Mouse (Mus musculus) intestine, embryonic 14.5 days (tissue): ENCODE measurements at regions not wholly inside any gene's neighbourhood (a gene's known extent, or its start where the extent isn't known, plus 50 kb on each side); places are given as distances from the start of the nearest gene placed in this dataset.

Experiments
- ATAC-seq: fragments of 200-750 bp; cut with Nextera tagmentation; replicated peaks from 2 replicates; pipeline ENCODE4 v1.8.0; 2017; ENCODE audit warnings: low read depth, moderate number of reproducible peaks, moderate TSS enrichment, moderate library complexity; ENCODE audit not compliant: low FRiP score, low TSS enrichment
- DNase-seq: peaks from one replicate; pipeline ENCODE4 v3.0.0-alpha.2; 2018; ENCODE audit warnings: low spot score
- H3K27ac ChIP-seq: fragments of 300-500 bp; sonication (generic); 2 replicates; pipeline ENCODE4 v1.5.1; 2014; ENCODE audit warnings: low read depth, mild to moderate bottlenecking, control low read depth
- H3K27me3 ChIP-seq: fragments of 300-500 bp; sonication (generic); replicated peaks from 2 replicates; pipeline ENCODE4 v1.6.1; 2014; ENCODE audit warnings: low read length, control low read depth; ENCODE audit not compliant: control insufficient read depth, insufficient read depth
- H3K36me3 ChIP-seq: fragments of 300-500 bp; sonication (generic); 2 replicates; pipeline ENCODE4 v1.6.1; 2014; ENCODE audit warnings: low read length, control low read depth; ENCODE audit not compliant: control insufficient read depth, insufficient read depth
- H3K4me1 ChIP-seq: fragments of 300-500 bp; sonication (generic); replicated peaks from 2 replicates; pipeline ENCODE4 v1.6.1; 2014; ENCODE audit warnings: low read length, control low read depth, mixed read lengths; ENCODE audit not compliant: control insufficient read depth, insufficient read depth
- H3K4me2 ChIP-seq: fragments of 300-500 bp; sonication (generic); 2 replicates; pipeline ENCODE4 v1.6.1; 2014; ENCODE audit warnings: low read length
- H3K4me3 ChIP-seq: fragments of 300-500 bp; sonication (generic); 2 replicates; pipeline ENCODE4 v1.5.1; 2014; ENCODE audit warnings: low read depth, low read length, control low read depth, mixed read lengths
- H3K9ac ChIP-seq: fragments of 300-500 bp; sonication (generic); 2 replicates; pipeline ENCODE4 v1.6.1; 2014; ENCODE audit warnings: mild to moderate bottlenecking, low read length
- H3K9me3 ChIP-seq: fragments of 300-500 bp; sonication (generic); 2 replicates; pipeline ENCODE4 v1.6.1; 2016; ENCODE audit warnings: low read length, control low read depth; ENCODE audit not compliant: control insufficient read depth
- WGBS: fragments of 180-500 bp; shearing (Covaris S2); extraction: QIAGEN DNeasy Blood & Tissue Kit; methylation state at CpG from one replicate; pipeline ENCODE4 v1.1.7; 2014; 5-methylcytosine and 5-hydroxymethylcytosine counted together

GRCm38 (mm10) chr12:74728866-74729265 is 412.7 kb upstream of the Gm11042 start:
- H3K27ac ChIP-seq: no peak overlapping the region
- ATAC-seq: no peak
- WGBS: 97% methylated on average over 2 of the region's 2 CpGs

GRCm38 (mm10) chr12:74679149-74679548 is 363.0 kb upstream of the Gm11042 start:
- Histone ChIP-seq H3K4me3 (no peak overlapping the region), H3K4me1 (no peaks in the 10 kb centered on the region), H3K36me3 (no peaks in the 10 kb centered on the region), H3K9ac (no peak overlapping the region), H3K9me3 (no peaks in the 10 kb centered on the region), H3K27ac (no peak overlapping the region), H3K4me2 (no peak overlapping the region), H3K27me3 (no peaks in the 10 kb centered on the region)
- DNase-seq (no peak), ATAC-seq (no peak)
- WGBS: 80% methylated on average over 3 of the region's 3 CpGs

More at GRCm38 (mm10) chr12:74728866-74729265, 412.7 kb upstream of the Gm11042 start:
- H3K4me3 ChIP-seq: no peak overlapping the region
- no peak overlapping the region for H3K4me2 ChIP-seq
- no peaks in the 10 kb centered on the region for H3K9me3 ChIP-seq
- DNase-seq: no peak
- no peaks in the 10 kb centered on the region for H3K4me1 ChIP-seq
- H3K9ac ChIP-seq: no peak overlapping the region
- no peaks in the 10 kb centered on the region for H3K27me3 ChIP-seq
- H3K36me3 ChIP-seq: no peaks in the 10 kb centered on the region

- Histone ChIP-seq H3K4me1 (no peaks in the 10 kb centered on the region), H3K4me3 (no peak overlapping the region), H3K4me2 (no peak overlapping the region), H3K27ac (no peak overlapping the region), H3K36me3 (no peaks in the 10 kb centered on the region), H3K9me3 (no peaks in the 10 kb centered on the region), H3K27me3 (no peaks in the 10 kb centered on the region), H3K9ac (no peak overlapping the region)
- no peak for DNase-seq
- no peak for ATAC-seq
- 89% methylated on average over 2 of the region's 2 CpGs for WGBS
Measured at GRCm38 (mm10) chr12:74677835-74678234, 361.6 kb upstream of the Gm11042 start.

- no peaks in the 10 kb centered on the region for H3K4me1 ChIP-seq
- no peaks in the 10 kb centered on the region for H3K36me3 ChIP-seq
- H3K9ac ChIP-seq: no peak overlapping the region
- no peaks in the 10 kb centered on the region for H3K27me3 ChIP-seq
- no peaks in the 10 kb centered on the region for H3K9me3 ChIP-seq
- H3K4me2 ChIP-seq: no peak overlapping the region
- no peak for ATAC-seq
- H3K27ac ChIP-seq: no peak overlapping the region
- H3K4me3 ChIP-seq: no peak overlapping the region
- DNase-seq: no peak
Measured at GRCm38 (mm10) chr12:74658406-74658805, 342.2 kb upstream of the Gm11042 start.

DNA sequence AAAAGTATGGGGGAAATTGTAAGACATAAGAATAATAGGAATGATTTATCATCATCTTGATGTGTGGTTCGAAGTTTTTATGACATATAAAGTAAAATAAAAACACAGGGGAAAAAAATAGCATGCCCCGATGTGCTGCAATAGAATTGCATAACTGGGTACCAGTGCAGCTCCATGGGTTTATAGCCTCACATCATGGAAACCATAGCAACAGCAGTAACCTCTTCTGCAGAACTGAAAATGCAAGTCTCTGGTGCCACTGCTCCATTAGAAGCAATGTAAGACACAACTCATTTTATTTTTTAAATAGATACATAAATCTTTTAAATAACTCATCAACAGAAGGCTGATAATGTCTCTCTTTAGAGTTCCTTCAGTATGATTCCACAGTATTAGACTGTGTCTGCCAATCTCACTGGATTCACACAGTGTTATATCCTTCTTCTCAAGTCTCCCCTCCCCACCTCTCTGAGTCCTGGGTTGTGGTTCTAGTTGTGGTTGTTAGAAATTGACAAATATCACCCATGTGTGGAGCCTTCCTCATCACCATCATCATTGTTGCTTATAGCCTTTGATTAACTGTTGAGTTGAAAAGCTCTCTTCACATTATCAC is 340.9 kb upstream of the Gm11042 start:
- no peak overlapping the region for H3K9ac ChIP-seq
- 72% methylated on average over 2 of the region's 2 CpGs for whole genome bisulfite sequencing
- H3K4me2 ChIP-seq: no peak overlapping the region
- no peak overlapping the region for H3K27ac ChIP-seq
- H3K9me3 ChIP-seq: no peaks in the 10 kb centered on the region
- no peaks in the 10 kb centered on the region for H3K36me3 ChIP-seq
- no peak for DNase-seq
- ATAC-seq: no peak
- H3K4me3 ChIP-seq: no peak overlapping the region
- no peaks in the 10 kb centered on the region for H3K4me1 ChIP-seq
- H3K27me3 ChIP-seq: no peaks in the 10 kb centered on the region

DNA sequence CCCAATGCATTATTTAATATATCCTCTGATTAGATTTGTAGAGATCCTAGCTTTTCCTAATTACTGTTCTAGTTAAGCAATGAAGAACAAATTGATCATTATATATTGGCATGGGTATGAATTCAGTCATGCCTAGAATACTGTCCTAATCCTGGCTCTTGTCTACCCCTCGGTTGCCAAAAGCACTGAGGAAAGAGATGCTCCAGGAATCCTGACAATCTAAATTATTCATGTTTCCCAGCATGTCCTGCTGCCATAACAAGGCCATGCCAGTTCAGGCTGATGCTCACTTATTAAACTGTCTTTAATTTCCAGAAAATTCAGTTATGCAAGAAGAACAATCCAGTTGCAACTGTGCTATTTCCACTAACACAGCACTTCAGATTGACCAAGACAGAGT is 335.1 kb upstream of the Gm11042 start:
- ATAC-seq: no peak
- no peaks in the 10 kb centered on the region for H3K36me3 ChIP-seq
- 79% methylated on average over 1 of the region's 1 CpGs for WGBS
- no peak overlapping the region for H3K4me2 ChIP-seq
- no peaks in the 10 kb centered on the region for H3K9me3 ChIP-seq
- no peak overlapping the region for H3K27ac ChIP-seq
- H3K4me1 ChIP-seq: no peaks in the 10 kb centered on the region
- no peak overlapping the region for H3K4me3 ChIP-seq
- H3K27me3 ChIP-seq: no peaks in the 10 kb centered on the region
- no peak overlapping the region for H3K9ac ChIP-seq
- no peak for DNase-seq

- Histone ChIP-seq H3K4me2 (no peak overlapping the region), H3K36me3 (no peaks in the 10 kb centered on the region), H3K9ac (no peak overlapping the region), H3K4me3 (no peak overlapping the region), H3K27me3 (no peaks in the 10 kb centered on the region), H3K9me3 (no peaks in the 10 kb centered on the region), H3K4me1 (no peaks in the 10 kb centered on the region), H3K27ac (no peak overlapping the region)
- ATAC-seq (no peak), DNase-seq (no peak)
- WGBS: 82% methylated on average over 2 of the region's 2 CpGs
Measured at GRCm38 (mm10) chr12:74632827-74633226, 316.6 kb upstream of the Gm11042 start.

DNA sequence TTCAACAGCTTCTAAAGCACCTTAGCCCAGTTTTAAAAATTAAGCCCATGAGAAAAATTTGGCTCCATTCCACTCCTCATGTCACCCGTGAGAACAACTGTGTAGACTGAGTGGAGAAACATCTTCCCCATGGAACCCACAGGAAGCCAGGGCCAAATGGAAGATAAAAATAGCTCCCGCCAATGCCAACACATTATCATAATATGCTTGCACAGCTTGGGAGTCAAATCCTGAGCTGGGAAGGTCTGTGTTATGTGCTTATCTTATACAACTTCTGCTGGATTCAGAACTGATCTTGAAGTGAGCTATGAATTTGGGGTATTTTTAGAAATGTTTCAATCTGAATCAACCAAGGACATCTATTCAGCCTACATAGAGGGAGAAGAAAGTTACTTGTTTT is 279.0 kb upstream of the Gm11042 start:
- Histone ChIP-seq H3K4me3 (no peak overlapping the region), H3K9ac (no peak overlapping the region), H3K27me3 (no peaks in the 10 kb centered on the region), H3K36me3 (no peaks in the 10 kb centered on the region), H3K27ac (no peak overlapping the region), H3K4me2 (no peak overlapping the region), H3K4me1 (no peaks in the 10 kb centered on the region), H3K9me3 (no peaks in the 10 kb centered on the region)
- 74% methylated on average over 2 of the region's 2 CpGs for WGBS
- DNase-seq (no peak), ATAC-seq (no peak)

DNA sequence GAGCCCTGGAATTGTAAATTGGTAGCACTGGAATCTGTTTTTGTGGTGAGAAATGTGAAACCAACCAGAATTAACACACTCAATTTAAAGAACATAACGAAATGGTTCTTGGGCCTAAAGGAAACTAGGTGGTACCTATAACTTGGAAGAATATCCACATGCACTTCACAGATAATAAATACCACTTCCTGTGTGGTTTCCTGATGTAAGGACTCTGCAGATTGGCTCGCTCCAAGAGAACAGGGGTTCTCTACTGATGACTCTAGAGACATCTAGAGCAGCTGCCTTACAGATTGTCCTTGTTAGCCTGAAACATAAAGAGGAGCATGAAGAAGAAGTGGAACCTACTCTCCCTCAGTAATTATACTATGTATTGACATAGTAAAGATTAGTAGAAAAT is 238.4 kb upstream of the Gm11042 start:
- 75% methylated on average over 2 of the region's 2 CpGs for WGBS
- no peak overlapping the region for H3K9ac ChIP-seq
- no peak overlapping the region for H3K4me2 ChIP-seq
- DNase-seq: no peak
- H3K9me3 ChIP-seq: no peaks in the 10 kb centered on the region
- no peak overlapping the region for H3K4me3 ChIP-seq
- H3K27ac ChIP-seq: no peak overlapping the region
- no peaks in the 10 kb centered on the region for H3K36me3 ChIP-seq
- H3K4me1 ChIP-seq: no peaks in the 10 kb centered on the region; the same call in 1 of the 2 replicates
- ATAC-seq: no peak
- H3K27me3 ChIP-seq: no peaks in the 10 kb centered on the region
